Mouse (Mus musculus) liver, postnatal 0 days (tissue): ENCODE data around the gene Sh2b1.

Experiments used
- CTCF ChIP-seq: sonication (generic); IDR thresholded peaks from 2 replicates; pipeline ENCODE4 v1.5.1; 2016; ENCODE audit warnings: antibody characterized with exemption, low read depth
- EP300 ChIP-seq: IDR thresholded peaks from 2 replicates; pipeline ENCODE4 v1.6.1; 2016; ENCODE audit warnings: antibody characterized with exemption, low read depth, mild to moderate bottlenecking

- TF ChIP-seq EP300 (no peak), CTCF (no peak)
Measured at GRCm38 (mm10) chr7:126465246-126466030, 9.8 kb downstream of the Sh2b1 start.
